Mouse (Mus musculus) embryonic fibroblast, embryonic 13.5 days (primary cell): Measurements from ENCODE around the gene Cxcr1. TPM values are rescaled to one million over a fixed set of nuclear protein-coding genes. Genes with fewer than 3 reads are reported as not detected.

Experiments
- H3K27ac ChIP-seq: 2 replicates; pipeline ENCODE4 v1.5.1; 2012; ENCODE audit warnings: low read length, control low read depth, inconsistent platforms; ENCODE audit not compliant: insufficient read depth
- H3K4me1 ChIP-seq: 2 replicates; pipeline ENCODE4 v1.6.1; 2011; ENCODE audit warnings: low read length; ENCODE audit not compliant: control insufficient read depth, insufficient read depth
- H3K4me3 ChIP-seq: 2 replicates; pipeline ENCODE4 v1.5.1; 2011; ENCODE audit warnings: mild to moderate bottlenecking, control low read depth, low read length; ENCODE audit not compliant: insufficient read depth
- CTCF ChIP-seq: IDR thresholded peaks from 2 replicates; pipeline ENCODE4 v1.5.1; 2011; ENCODE audit warnings: mild to moderate bottlenecking, control low read depth, low read length, moderate library complexity, borderline replicate concordance; ENCODE audit not compliant: insufficient read depth
- POLR2A ChIP-seq: IDR thresholded peaks from 2 replicates; pipeline ENCODE4 v1.6.1; 2011; ENCODE audit warnings: low read depth, mild to moderate bottlenecking, control low read depth, low read length, moderate library complexity
- polyA plus RNA-seq: library from polyadenylated mRNA; stranded (reverse); fragments of >200 nt; gene quantifications from 2 replicates; pipeline ENCODE4 v1.2.4, GENCODE M21; 2011; ENCODE audit warnings: low read depth; ENCODE audit not compliant: missing spikeins, insufficient read length

The Cxcr1 gene
- polyA plus RNA-seq, 1 experiment: not detected

DNA sequence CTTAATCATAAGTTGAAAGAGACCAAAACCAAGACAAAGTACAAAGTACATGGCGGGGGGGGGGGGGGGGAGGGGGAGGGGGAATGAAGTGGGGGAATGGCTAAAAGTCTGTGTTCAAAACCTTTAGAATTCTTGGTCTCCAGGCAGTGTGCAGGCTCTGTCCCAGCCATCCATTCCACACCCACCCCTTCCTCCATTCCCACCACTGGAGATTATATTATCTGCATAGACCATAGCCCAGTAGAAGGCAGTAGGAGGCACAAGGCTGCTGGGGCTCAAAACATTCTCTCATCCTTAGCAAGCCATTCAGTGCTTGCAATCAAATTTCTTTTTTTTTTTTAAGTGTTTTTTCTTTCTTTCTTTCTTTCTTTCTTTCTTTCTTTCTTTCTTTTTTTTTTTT lies 36.6 kb upstream of the Cxcr1 start:
- H3K4me1 ChIP-seq: no peaks in the 10 kb centered on the region
- no peak overlapping the region for H3K4me3 ChIP-seq
- TF ChIP-seq CTCF (no peak), POLR2A (no peak)
- no peak overlapping the region for H3K27ac ChIP-seq

DNA sequence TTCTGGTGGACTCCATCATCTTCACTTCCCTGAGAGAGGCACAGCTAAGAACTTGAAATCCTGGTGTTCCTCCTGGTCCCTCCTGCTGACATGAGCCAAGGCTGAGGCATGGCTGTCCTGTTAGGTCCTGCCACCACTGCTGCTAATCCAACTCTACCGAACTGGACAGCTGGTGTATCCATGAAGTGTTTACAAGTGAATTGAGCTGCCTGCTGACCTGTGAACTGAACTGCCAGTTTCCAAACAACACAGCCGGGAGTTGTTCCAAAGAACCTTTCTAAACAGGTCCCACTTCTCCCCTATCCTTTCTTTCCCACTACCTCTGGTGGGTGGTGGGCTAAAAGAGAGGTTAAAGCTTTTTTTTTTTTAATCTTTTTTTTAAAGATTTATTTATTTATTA lies 35.5 kb upstream of the Cxcr1 start:
- H3K4me1 ChIP-seq: no peaks in the 10 kb centered on the region
- H3K27ac ChIP-seq: no peak overlapping the region
- H3K4me3 ChIP-seq: no peak overlapping the region
- TF ChIP-seq POLR2A: no peak
- no peak for TF ChIP-seq CTCF

DNA sequence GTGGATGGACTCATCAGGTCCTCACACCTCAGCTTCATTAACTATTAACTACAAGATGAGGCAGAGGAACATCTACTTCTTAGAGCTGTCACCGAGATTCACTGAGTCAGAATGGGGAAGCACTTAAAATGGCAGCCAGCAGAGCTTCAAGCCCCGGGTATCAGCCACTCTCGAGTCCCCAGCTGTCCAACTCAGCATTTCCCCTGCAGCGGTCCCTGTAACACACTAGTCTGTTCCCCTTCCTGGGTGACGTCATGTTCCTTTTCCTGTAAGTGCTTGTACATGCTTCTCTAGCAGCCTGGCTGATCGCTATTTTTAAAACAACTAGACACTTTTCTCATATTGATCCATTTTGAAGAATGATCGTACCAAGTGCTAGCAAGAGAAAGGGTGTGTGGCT lies 32.9 kb upstream of the Cxcr1 start:
- Histone ChIP-seq H3K4me3 (no peak overlapping the region), H3K27ac (no peak overlapping the region), H3K4me1 (no peaks in the 10 kb centered on the region)
- no peak for TF ChIP-seq CTCF
- no peak for TF ChIP-seq POLR2A

DNA sequence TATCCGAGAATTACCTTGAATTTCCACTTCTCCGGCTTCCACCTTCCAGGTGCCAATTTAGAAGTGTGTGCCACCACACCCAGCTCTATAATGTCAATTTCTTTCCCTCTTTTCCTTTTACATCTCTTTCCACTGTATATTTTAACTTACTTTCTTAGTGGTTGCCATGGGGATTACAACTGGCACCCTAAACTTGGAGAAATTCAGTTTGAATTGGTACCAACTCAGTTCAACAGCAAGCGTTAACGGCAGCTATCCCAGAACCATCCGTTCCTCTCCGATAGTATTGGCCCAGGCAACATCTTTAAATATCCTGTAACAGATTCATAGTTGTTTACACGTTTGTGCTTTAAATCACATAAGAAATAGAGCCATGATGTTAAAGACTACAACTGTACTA lies 25.5 kb upstream of the Cxcr1 start:
- Histone ChIP-seq H3K4me1 (no peaks in the 10 kb centered on the region), H3K27ac (no peak overlapping the region), H3K4me3 (no peak overlapping the region)
- TF ChIP-seq POLR2A (no peak), CTCF (no peak)

DNA sequence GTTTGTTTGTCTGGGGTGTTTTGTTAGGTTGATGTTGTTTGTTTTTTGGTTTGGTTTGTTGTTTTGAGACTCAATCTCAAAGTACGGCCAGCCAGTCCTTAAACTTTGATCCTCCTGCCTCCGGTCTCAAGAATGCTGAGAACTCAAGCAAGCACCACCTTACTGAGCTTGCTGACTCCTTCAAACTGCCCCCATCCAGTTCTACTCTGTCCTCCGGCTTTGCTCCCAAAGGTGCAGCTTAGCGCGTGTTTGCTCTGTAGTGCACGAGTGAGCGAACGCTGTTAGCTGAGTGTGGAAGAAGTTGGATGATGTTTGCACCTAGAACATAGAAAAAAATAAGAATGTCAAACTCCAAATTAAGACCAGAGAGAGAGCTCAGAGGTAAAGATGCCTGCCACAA lies 14.5 kb upstream of the Cxcr1 start:
- no peak overlapping the region for H3K4me3 ChIP-seq
- no peaks in the 10 kb centered on the region for H3K4me1 ChIP-seq
- no peak overlapping the region for H3K27ac ChIP-seq
- TF ChIP-seq POLR2A: no peak
- TF ChIP-seq CTCF: no peak

DNA sequence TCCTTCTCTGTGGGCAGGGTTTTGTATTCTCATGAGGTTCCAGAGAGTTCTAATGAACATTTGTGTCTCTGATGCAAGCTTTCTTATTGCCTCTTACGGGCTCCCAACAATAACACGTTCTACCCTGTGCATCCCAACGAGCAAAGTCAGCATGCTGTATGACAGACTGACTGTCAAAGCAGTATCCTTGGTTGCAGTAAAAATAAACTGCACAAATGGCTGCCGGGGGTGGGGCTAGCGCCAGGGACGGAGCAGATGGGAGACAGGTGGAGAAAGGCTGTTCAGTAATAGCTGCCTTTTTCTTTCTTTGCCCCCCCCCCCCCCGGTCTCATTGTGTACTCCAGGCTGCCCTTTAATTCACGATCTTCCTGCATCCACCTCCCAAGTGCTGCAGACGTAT lies 13.5 kb upstream of the Cxcr1 start:
- H3K27ac ChIP-seq: no peak overlapping the region
- TF ChIP-seq POLR2A (no peak), CTCF (no peak)
- H3K4me1 ChIP-seq: no peaks in the 10 kb centered on the region
- no peak overlapping the region for H3K4me3 ChIP-seq

DNA sequence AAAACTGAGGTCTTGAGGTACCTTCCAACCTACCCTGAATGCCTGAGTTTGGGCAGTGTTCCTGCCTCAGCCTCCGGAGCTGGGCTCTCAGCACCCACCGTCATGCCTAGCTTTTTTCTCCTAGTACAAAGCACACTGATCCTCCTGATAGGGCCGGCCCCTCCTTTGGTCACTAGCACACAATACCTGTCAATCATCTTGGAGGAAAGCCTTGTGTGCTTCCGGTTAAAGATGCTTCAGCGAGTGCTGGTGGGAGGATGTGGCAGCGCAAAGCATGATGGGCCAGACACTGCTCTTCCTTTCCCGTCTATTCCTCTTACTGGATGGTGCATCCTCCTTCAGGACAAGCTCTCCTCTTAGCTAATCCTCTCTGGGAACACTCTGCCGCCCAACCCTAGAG lies 12.2 kb upstream of the Cxcr1 start:
- TF ChIP-seq CTCF: no peak
- no peak for TF ChIP-seq POLR2A
- H3K4me3 ChIP-seq: no peak overlapping the region
- no peak overlapping the region for H3K27ac ChIP-seq
- H3K4me1 ChIP-seq: no peaks in the 10 kb centered on the region

DNA sequence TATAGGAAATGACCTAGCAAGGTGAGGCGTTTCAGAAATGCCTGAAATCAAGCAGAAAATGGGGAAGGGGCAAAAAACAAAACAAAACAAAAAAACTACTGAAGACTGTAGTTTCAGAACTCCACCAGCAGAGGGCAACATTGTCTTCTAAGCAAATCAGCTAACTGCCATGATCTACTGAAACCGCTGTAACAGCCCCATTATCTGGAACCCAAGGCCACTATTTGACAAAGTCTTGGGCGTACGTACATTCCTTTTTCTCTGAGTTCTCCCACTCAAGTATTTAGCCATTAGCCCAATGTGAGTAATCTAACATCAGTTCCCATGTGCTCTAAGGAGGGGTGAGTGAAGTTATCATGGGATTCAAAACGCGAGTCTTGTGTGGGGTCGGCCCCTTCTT lies 11.4 kb upstream of the Cxcr1 start:
- peaks cover under 1% of the 10 kb centered on the region; the same call in 1 of the 2 replicates for H3K4me1 ChIP-seq

DNA sequence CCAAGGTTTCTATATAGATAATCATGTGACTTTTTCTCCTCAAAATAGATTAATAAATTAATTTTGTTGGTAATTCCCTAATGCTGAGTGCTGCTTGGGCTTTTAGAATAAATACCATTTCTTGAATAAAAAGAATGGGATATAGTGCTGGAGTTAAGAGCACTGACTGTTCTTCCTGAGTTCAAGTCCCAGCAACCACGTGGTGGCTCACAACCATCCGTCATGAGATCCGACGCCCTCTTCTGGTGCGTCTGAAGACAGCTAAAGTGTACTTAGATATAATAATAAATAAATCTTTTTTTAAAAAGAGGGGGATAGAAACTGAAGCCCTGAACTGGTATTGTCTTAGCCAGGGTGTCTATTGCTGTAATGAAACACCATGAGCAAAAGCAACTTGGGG lies 9.0 kb upstream of the Cxcr1 start:
- H3K27ac ChIP-seq: no peak overlapping the region
- H3K4me3 ChIP-seq: no peak overlapping the region
- TF ChIP-seq POLR2A (no peak), CTCF (no peak)
- peaks cover 4% of the 10 kb centered on the region; the same call in 1 of the 2 replicates for H3K4me1 ChIP-seq

More for the DNA sequence above, 11.4 kb upstream of the Cxcr1 start:
- H3K4me3 ChIP-seq: no peak overlapping the region
- H3K27ac ChIP-seq: no peak overlapping the region
- TF ChIP-seq CTCF (0 out of 2 replicates have a peak, but pooled peaks have one; percentile 3), POLR2A (no peak)

DNA sequence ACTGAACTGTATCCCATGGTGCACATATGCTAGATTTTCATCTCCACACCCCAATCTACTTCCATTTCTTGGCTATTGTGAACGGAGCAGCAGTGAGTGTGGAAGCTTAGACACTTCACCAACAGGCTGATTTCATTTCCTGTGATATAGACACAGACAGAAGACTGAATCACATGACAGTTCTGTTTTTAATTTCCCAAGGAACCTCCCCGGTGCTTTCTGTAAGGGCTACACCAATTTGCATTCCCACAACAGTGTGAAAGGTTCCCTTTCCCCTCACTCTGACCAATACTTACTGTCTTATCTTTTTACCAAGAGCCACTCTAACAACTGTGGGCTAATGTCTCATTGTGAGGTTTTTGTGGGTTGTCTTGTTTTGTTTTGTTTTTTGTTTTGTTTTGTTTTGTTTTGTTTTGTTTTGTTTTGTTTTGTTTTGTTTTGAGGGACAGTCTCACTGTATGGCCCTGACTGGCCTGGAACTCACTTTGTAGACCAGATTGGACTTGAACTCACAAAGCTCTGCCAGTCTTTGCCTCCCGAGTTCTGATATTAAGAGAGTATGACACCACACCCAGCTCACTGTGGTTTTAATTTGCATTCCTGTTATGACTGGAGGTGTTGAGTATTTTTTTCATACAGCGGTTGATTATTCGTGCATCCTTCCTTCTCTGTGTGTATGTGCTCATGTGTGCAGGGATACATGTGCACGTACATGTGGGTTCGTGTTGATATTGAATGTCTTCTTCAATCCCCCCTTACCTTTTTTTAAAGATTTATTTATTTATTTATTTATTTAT lies 6.8 kb upstream of the Cxcr1 start:
- Histone ChIP-seq H3K4me3 (no peak overlapping the region), H3K27ac (no peak overlapping the region), H3K4me1 (peaks cover 4% of the 10 kb centered on the region; the same call in 1 of the 2 replicates)
- TF ChIP-seq CTCF (no peak), POLR2A (no peak)
